Mouse (Mus musculus): ENCODE data around the gene Dap.

DNA sequence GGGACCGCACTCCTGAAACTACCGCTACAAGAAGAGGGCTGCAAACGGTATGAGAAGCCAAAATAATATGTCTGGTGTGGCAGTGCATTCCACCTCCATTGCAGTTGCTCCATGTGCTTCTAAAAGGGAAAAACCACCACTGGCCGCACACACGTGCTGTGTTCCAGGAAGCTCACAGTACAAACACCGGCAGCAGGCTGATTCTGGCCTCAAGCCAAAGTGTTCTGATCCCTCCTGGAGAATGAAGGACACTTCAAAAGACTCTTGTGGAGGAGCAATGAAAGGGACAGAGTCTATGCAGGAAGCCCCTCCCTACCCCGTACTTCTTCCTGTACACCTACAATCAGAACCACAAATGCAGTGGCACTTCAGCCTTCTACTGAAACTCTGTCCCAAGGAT is 12.2 kb upstream of the Dap start:
- TF ChIP-seq POLR2A (IDR thresholded peaks at IDR 0.05; ENCODE audit: low read depth, low read length) (no peak), CTCF (IDR thresholded peaks at IDR 0.05; ENCODE audit: extremely low read depth, insufficient read depth, insufficient read length, insufficient replicate concordance) (no peak)

Data from spleen, adult 2 months (tissue).